Mouse (Mus musculus): ENCODE measurements around the gene Pdgfc. TPM values are rescaled to one million over a fixed set of nuclear protein-coding genes. Genes with fewer than 3 reads are reported as not detected.

Pdgfc gene
- polyA plus RNA-seq, 1 experiment from 2014 or later = 6.7 TPM

- 94% methylated on average over 1 of the region's 1 CpGs for WGBS
- H3K27ac ChIP-seq (ENCODE audit: low read depth, low read length) = no peak overlapping the region
- no peaks in the 10 kb centered on the region for H3K27me3 ChIP-seq (replicated peaks; ENCODE audit: control insufficient read depth, insufficient read depth, low read length)
- no peak overlapping the region for H3K4me3 ChIP-seq (ENCODE audit: low read length)
- H3K9me3 ChIP-seq (ENCODE audit: control insufficient read depth, low read length) = no peaks in the 10 kb centered on the region
- no peaks in the 10 kb centered on the region for H3K4me1 ChIP-seq (ENCODE audit: control insufficient read depth, insufficient read depth, low read depth, low read length)
- H3K9ac ChIP-seq (ENCODE audit: low read depth, low read length) = no peak overlapping the region
- no peak overlapping the region for H3K4me2 ChIP-seq (ENCODE audit: low read length)
- ATAC-seq = no peak
- no peaks in the 10 kb centered on the region for H3K36me3 ChIP-seq (ENCODE audit: control insufficient read depth, insufficient read depth, low read length)
These were observed 226.6 kb downstream of the Pdgfc start for GRCm38 (mm10) chr3:81262801-81263200.

Other genes starting within 250 kb of the Pdgfc start
- gene Gria2, start 233.6 kb upstream of the Pdgfc start, polyA plus RNA-seq (2015; fragmentation: Nextera tagmentation; extraction: Ambion mirVana) = 186 and 187 TPM in 2 replicates
- 53.7 and 73.3 TPM in 2 replicates for gene Glrb, start 122.8 kb upstream of the Pdgfc start, polyA plus RNA-seq (2015; fragmentation: Nextera tagmentation; extraction: Ambion mirVana)